Mouse (Mus musculus) urinary bladder, postnatal 14 days (tissue): ENCODE data around the gene Prdm10.
A peak's percentile ranks its signal among the peaks of the same experiment; 100 is the strongest.

Experiments
- DNase-seq: peaks from one replicate; pipeline ENCODE4 v3.0.0; 2021; ENCODE audit warnings: low spot score

Prdm10 gene

GRCm38 (mm10) chr9:31262226-31263105 lies 17.9 kb upstream of the Prdm10 start:
- peak; percentile 35 for DNase-seq

GRCm38 (mm10) chr9:31266013-31266659 lies 14.2 kb upstream of the Prdm10 start:
- no peak for DNase-seq

- no peak for DNase-seq
These were observed 8.9 kb upstream of the Prdm10 start for GRCm38 (mm10) chr9:31271221-31272015.

GRCm38 (mm10) chr9:31272160-31272559 lies 8.2 kb upstream of the Prdm10 start:
- no peak for DNase-seq

- no peak for DNase-seq
These were observed 1.7 kb upstream of the Prdm10 start for GRCm38 (mm10) chr9:31278651-31279050.

GRCm38 (mm10) chr9:31279306-31279705 lies 1.0 kb upstream of the Prdm10 start:
- DNase-seq = no peak

GRCm38 (mm10) chr9:31279885-31280365 lies 413 bp upstream of the Prdm10 start:
- DNase-seq = peak; percentile 90

- peak; percentile 76 for DNase-seq
These were observed 799 bp downstream of the Prdm10 start for GRCm38 (mm10) chr9:31281011-31281662.

GRCm38 (mm10) chr9:31281663-31282015 lies 1.3 kb downstream of the Prdm10 start:
- no peak for DNase-seq

GRCm38 (mm10) chr9:31282536-31282935 lies 2.2 kb downstream of the Prdm10 start:
- DNase-seq = no peak

GRCm38 (mm10) chr9:31283044-31283443 lies 2.7 kb downstream of the Prdm10 start:
- no peak for DNase-seq

GRCm38 (mm10) chr9:31283911-31284310 lies 3.6 kb downstream of the Prdm10 start:
- DNase-seq = no peak

- peak; percentile 32 for DNase-seq
These were observed 10.0 kb downstream of the Prdm10 start for GRCm38 (mm10) chr9:31290201-31290862.

- DNase-seq = no peak
These were observed 11.6 kb downstream of the Prdm10 start for GRCm38 (mm10) chr9:31291978-31292377.

- no peak for DNase-seq
These were observed 12.9 kb downstream of the Prdm10 start for GRCm38 (mm10) chr9:31293208-31293607.

GRCm38 (mm10) chr9:31295311-31295710 lies 15.0 kb downstream of the Prdm10 start:
- DNase-seq = no peak

- no peak for DNase-seq
These were observed 16.0 kb downstream of the Prdm10 start for GRCm38 (mm10) chr9:31296293-31296692.

- DNase-seq = no peak
These were observed 18.4 kb downstream of the Prdm10 start for GRCm38 (mm10) chr9:31298751-31299150.

- DNase-seq = no peak
These were observed 20.2 kb downstream of the Prdm10 start for GRCm38 (mm10) chr9:31300525-31300924.

- DNase-seq = no peak
These were observed 20.8 kb downstream of the Prdm10 start for GRCm38 (mm10) chr9:31301107-31301506.
